Mouse (Mus musculus): Measurements from ENCODE around the gene Hoxd10.
A peak's percentile ranks its signal among the peaks of the same experiment; 100 is the strongest.

Hoxd10 gene

DNA sequence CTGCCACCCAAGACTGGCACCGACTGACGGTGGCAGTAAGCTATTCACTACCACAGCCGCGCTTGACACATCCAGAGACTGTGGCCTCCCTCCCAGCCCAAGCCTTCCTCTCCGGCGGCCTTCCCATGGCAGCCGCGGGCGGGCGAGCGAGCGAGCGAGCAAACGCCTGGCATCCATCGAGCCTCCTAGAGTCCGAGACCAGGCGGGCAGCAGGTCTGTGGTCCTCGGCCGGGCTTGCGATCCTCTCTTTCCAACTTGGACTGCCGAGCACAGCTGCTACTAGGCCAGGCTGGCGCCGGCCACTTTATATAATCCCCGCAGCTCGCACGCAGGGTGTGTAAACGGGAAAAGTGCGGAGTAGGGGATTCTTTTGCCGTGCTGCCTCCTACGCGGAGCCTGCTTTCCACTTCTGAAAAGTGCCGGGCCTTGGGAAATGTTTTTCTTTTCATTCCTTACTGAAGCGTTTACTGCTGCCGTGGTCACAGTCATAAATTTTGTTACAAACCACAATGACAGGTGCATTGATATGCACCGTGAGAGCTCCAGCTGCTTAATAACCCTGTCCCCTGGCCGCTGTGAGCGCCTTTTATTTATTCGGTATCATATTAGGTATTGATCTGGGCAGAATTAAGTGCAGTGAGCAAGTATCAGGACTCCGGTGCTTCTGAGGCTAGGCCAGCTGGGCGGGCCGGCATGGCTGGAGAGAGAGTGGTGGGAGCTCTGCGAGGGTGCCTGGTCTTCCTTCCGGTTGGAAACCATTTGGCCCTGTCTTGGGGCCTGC is 48.8 kb downstream of the Hoxd10 start:
- DNase-seq (ENCODE audit: inconsistent age in 2 of 2, low spot score in 1 of 2) = peak in 1 of 2 experiments; percentile 78

DNA sequence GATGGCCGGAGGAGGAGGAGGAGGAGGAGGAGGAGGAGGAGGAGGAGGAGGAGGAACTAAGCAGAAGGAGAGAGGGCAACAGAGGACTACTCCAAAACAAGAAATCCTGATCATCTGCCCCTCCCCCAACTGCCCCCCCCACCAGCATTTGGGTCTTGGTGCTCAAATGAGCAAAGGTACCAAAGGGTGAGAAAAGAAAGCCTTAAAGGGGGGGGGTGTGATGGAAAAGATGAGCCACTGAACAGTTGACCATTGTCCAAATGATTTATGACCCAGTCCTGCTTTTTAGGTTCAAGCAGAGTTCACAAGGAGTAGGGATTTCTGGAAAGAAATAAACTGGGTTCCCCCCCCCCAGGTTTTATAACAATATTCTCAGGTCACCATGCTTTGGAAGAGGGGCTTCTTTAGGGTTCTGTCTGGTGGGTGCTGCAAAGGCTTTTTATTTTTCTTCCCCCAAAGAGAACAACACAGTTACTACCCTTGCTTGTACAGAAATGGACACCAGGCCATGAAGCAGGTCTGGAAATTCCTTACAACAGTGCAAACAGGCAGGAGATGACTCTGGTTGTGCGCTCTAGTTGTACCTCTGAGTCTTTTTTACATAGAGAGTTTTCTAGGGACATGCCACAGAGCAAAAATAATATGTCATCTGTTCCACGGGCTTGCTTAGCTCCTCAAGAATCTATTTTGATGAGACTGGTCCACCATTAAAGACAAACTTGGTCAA is 49.7 kb downstream of the Hoxd10 start:
- no peak for DNase-seq (ENCODE audit: inconsistent age in 2 of 2, low spot score in 1 of 2)

DNA sequence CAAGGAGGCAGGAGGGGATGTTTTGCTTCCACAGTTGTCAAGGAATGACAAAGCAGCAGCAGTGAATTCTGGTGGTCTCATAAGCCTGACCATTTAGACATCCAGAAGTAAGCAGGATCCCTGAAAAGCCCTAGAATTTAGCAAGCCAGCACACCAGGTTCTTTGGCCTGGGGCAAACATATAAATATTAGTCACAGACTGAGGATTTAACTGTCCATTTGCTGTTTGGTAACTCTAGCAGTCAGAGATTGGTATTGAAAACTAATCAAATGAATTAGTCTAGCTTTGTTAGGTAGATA is 50.2 kb downstream of the Hoxd10 start:
- DNase-seq (ENCODE audit: inconsistent age in 2 of 2, low spot score in 1 of 2) = no peak
